Mouse (Mus musculus): Measurements from ENCODE around the gene Selenbp1. TPM values are rescaled to one million over a fixed set of nuclear protein-coding genes. Genes with fewer than 3 reads are reported as not detected.

The Selenbp1 gene
- total and polyA plus RNA-seq, 3 experiments = 0.25 TPM; not detected in 2

GRCm38 (mm10) chr3:94913801-94914200 lies 19.1 kb upstream of the Selenbp1 start:
- no peaks in the 10 kb centered on the region for H3K27me3 ChIP-seq (replicated peaks)
- TF ChIP-seq ELF1 (IDR thresholded peaks at IDR 0.05; ENCODE audit: low read depth, low read length) = no peak
- no peak for TF ChIP-seq CHD2 (IDR thresholded peaks at IDR 0.05; ENCODE audit: low read length)
- TF ChIP-seq SIN3A (IDR thresholded peaks at IDR 0.05; ENCODE audit: low read length) = no peak
- in situ Hi-C loops (cut with MboI; ENCODE audit: low pct_ligation_motif_present, low pct_unique_long_range_greater_than_20kb, low sequenced_read_pairs) = no loop called here
- H3K36me3 ChIP-seq (replicated peaks in 1 of 2; ENCODE audit: control insufficient read depth in 1 of 2, insufficient read depth in 1 of 2, low read length in 1 of 2) = no peaks in the 10 kb centered on the region
- dilution Hi-C loops (cut with MboI; ENCODE audit: extremely low pct_ligation_motif_present, extremely low pct_unique_long_range_greater_than_20kb, low sequenced_read_pairs) = no loop called here
- no peaks in the 10 kb centered on the region for H3K9me3 ChIP-seq (replicated peaks; ENCODE audit: low read length)
- H3K4me2 ChIP-seq (ENCODE audit: insufficient read depth, low read depth, poor library complexity, severe bottlenecking) = no peak overlapping the region
- H3K4me3 ChIP-seq (replicated peaks in 1 of 3; ENCODE audit: low read depth in 2 of 3, low read length in 2 of 3, poor library complexity in 1 of 3) = no peak overlapping the region
- no peaks in the 10 kb centered on the region for H3K79me2 ChIP-seq (replicated peaks; ENCODE audit: control insufficient read depth, extremely low read depth, insufficient read depth, poor library complexity, severe bottlenecking)
- H3K27ac ChIP-seq (ENCODE audit: insufficient read depth, low read depth) = no peak overlapping the region
- DNase-seq (ENCODE audit: extremely low read depth) = no peak
- no peak overlapping the region for H3K9ac ChIP-seq (ENCODE audit: insufficient read depth, low read depth)
- peaks cover 14 to 22% of the 10 kb centered on the region in 2 experiments for H3K4me1 ChIP-seq (ENCODE audit: control insufficient read depth in 1 of 2, insufficient read depth in 2 of 2)

GRCm38 (mm10) chr3:94915903-94916741 lies 16.7 kb upstream of the Selenbp1 start:
- dilution Hi-C loops (cut with MboI; ENCODE audit: extremely low pct_ligation_motif_present, extremely low pct_unique_long_range_greater_than_20kb, low sequenced_read_pairs) (no loop called here), in situ Hi-C loops (cut with MboI; ENCODE audit: low pct_ligation_motif_present, low pct_unique_long_range_greater_than_20kb, low sequenced_read_pairs) (no loop called here)
- DNase-seq (ENCODE audit: extremely low read depth) = peak; percentile 13
- H3K4me1 ChIP-seq (ENCODE audit: control insufficient read depth in 1 of 2, insufficient read depth in 2 of 2) = peaks cover 14 to 22% of the 10 kb centered on the region in 2 experiments
- no peak overlapping the region for H3K9ac ChIP-seq (ENCODE audit: insufficient read depth, low read depth)
- H3K27me3 ChIP-seq (replicated peaks) = no peaks in the 10 kb centered on the region
- H3K79me2 ChIP-seq (replicated peaks; ENCODE audit: control insufficient read depth, extremely low read depth, insufficient read depth, poor library complexity, severe bottlenecking) = no peaks in the 10 kb centered on the region
- peak overlapping the region; percentile 22; the same call in 1 of the 2 replicates for H3K4me2 ChIP-seq (ENCODE audit: insufficient read depth, low read depth, poor library complexity, severe bottlenecking)
- no peak overlapping the region for H3K4me3 ChIP-seq (replicated peaks in 1 of 3; ENCODE audit: low read depth in 2 of 3, low read length in 2 of 3, poor library complexity in 1 of 3)
- H3K9me3 ChIP-seq (replicated peaks; ENCODE audit: low read length) = no peaks in the 10 kb centered on the region
- H3K36me3 ChIP-seq (replicated peaks in 1 of 2; ENCODE audit: control insufficient read depth in 1 of 2, insufficient read depth in 1 of 2, low read length in 1 of 2) = no peaks in the 10 kb centered on the region
- TF ChIP-seq NELFE (IDR thresholded peaks at IDR 0.05; ENCODE audit: low read depth, low read length) (no peak), MAX (IDR thresholded peaks at IDR 0.05; ENCODE audit: low read length) (no peak), TBP (conservative IDR thresholded peaks at IDR 0.05; ENCODE audit: low read depth, low read length) (0 out of 2 replicates have a peak, but pooled peaks have one; percentile 30), MAFK (IDR thresholded peaks at IDR 0.05; ENCODE audit: insufficient replicate concordance, low read length) (peak; percentile 64; the same call in 1 of the 2 replicates), BHLHE40 (IDR thresholded peaks at IDR 0.05; ENCODE audit: low read depth, low read length) (no peak)
- H3K27ac ChIP-seq (ENCODE audit: insufficient read depth, low read depth) = no peak overlapping the region

- Histone ChIP-seq H3K36me3 (replicated peaks in 1 of 2; ENCODE audit: control insufficient read depth in 1 of 2, insufficient read depth in 1 of 2, low read length in 1 of 2) (no peaks in the 10 kb centered on the region), H3K9ac (ENCODE audit: insufficient read depth, low read depth) (no peak overlapping the region), H3K4me2 (ENCODE audit: insufficient read depth, low read depth, poor library complexity, severe bottlenecking) (no peak overlapping the region), H3K4me1 (ENCODE audit: control insufficient read depth in 1 of 2, insufficient read depth in 2 of 2) (peaks cover 14 to 22% of the 10 kb centered on the region in 2 experiments), H3K9me3 (replicated peaks; ENCODE audit: low read length) (no peaks in the 10 kb centered on the region), H3K4me3 (replicated peaks in 1 of 3; ENCODE audit: low read depth in 2 of 3, low read length in 2 of 3, poor library complexity in 1 of 3) (no peak overlapping the region), H3K27me3 (replicated peaks) (no peaks in the 10 kb centered on the region), H3K27ac (ENCODE audit: insufficient read depth, low read depth) (no peak overlapping the region), H3K79me2 (replicated peaks; ENCODE audit: control insufficient read depth, extremely low read depth, insufficient read depth, poor library complexity, severe bottlenecking) (no peaks in the 10 kb centered on the region)
- in situ Hi-C loops (cut with MboI; ENCODE audit: low pct_ligation_motif_present, low pct_unique_long_range_greater_than_20kb, low sequenced_read_pairs) (no loop called here), dilution Hi-C loops (cut with MboI; ENCODE audit: extremely low pct_ligation_motif_present, extremely low pct_unique_long_range_greater_than_20kb, low sequenced_read_pairs) (no loop called here)
- TF ChIP-seq NELFE (IDR thresholded peaks at IDR 0.05; ENCODE audit: low read depth, low read length) = no peak
- TF ChIP-seq ZNF384 (IDR thresholded peaks at IDR 0.05; ENCODE audit: low read depth, low read length) = no peak
- TF ChIP-seq TBP (conservative IDR thresholded peaks at IDR 0.05; ENCODE audit: low read depth, low read length) = no peak
- TF ChIP-seq ELF1 (IDR thresholded peaks at IDR 0.05; ENCODE audit: low read depth, low read length) = no peak
- no peak for TF ChIP-seq EP300 (IDR thresholded peaks at IDR 0.05; ENCODE audit: low read length)
- TF ChIP-seq NRF1 (IDR thresholded peaks at IDR 0.05; ENCODE audit: low read depth, low read length) = no peak
- peak; percentile 8 for DNase-seq (ENCODE audit: extremely low read depth)
Observed at GRCm38 (mm10) chr3:94917816-94918361, 15.0 kb upstream of the Selenbp1 start.

All from CH12.LX (cell line).